Mouse (Mus musculus): ENCODE data around the gene Il22ra2. TPM values are rescaled to one million over a fixed set of nuclear protein-coding genes. Genes with fewer than 3 reads are reported as not detected.

Gene Il22ra2
- polyA plus RNA-seq (2017; shearing (Covaris generic)): not detected

GRCm38 (mm10) chr10:19621408-19622048 is at the start of gene Il22ra2:
Gene Il22ra2 (plus strand): TSS chr10:19621998.
- no peak for ATAC-seq

- peak; percentile 44 for ATAC-seq
These were observed 44.2 kb upstream of the Il22ra2 start for GRCm38 (mm10) chr10:19577571-19577970.

GRCm38 (mm10) chr10:19578001-19578400 is 43.8 kb upstream of the Il22ra2 start:
- ATAC-seq: peak; percentile 73

GRCm38 (mm10) chr10:19578409-19578986 is 43.3 kb upstream of the Il22ra2 start:
- peak; percentile 33 for ATAC-seq

- ATAC-seq: no peak
These were observed 41.1 kb upstream of the Il22ra2 start for GRCm38 (mm10) chr10:19580660-19581059.

- ATAC-seq: peak; percentile 52
These were observed 39.8 kb upstream of the Il22ra2 start for GRCm38 (mm10) chr10:19581844-19582582.

GRCm38 (mm10) chr10:19582806-19583430 is 38.9 kb upstream of the Il22ra2 start:
- no peak for ATAC-seq

GRCm38 (mm10) chr10:19584064-19584463 is 37.7 kb upstream of the Il22ra2 start:
- ATAC-seq: peak; percentile 54

- ATAC-seq: no peak
These were observed 37.0 kb upstream of the Il22ra2 start for GRCm38 (mm10) chr10:19584846-19585245.

- no peak for ATAC-seq
These were observed 35.9 kb upstream of the Il22ra2 start for GRCm38 (mm10) chr10:19585860-19586259.

GRCm38 (mm10) chr10:19587281-19587680 is 34.5 kb upstream of the Il22ra2 start:
- ATAC-seq: no peak

- no peak for ATAC-seq
These were observed 32.2 kb upstream of the Il22ra2 start for GRCm38 (mm10) chr10:19589626-19590025.

- ATAC-seq: no peak
These were observed 30.5 kb upstream of the Il22ra2 start for GRCm38 (mm10) chr10:19591286-19591640.

GRCm38 (mm10) chr10:19591641-19592441 is 30.0 kb upstream of the Il22ra2 start, which contains the start of gene Ifngr1:
Gene Ifngr1 (plus strand): TSS chr10:19591949.
- ATAC-seq: peak; percentile 89

GRCm38 (mm10) chr10:19592556-19592955 is 29.2 kb upstream of the Il22ra2 start:
- ATAC-seq: no peak

- no peak for ATAC-seq
These were observed 28.5 kb upstream of the Il22ra2 start for GRCm38 (mm10) chr10:19593296-19593695.

GRCm38 (mm10) chr10:19594201-19594905 is 27.4 kb upstream of the Il22ra2 start:
- ATAC-seq: no peak

- ATAC-seq: no peak
These were observed 24.9 kb upstream of the Il22ra2 start for GRCm38 (mm10) chr10:19596866-19597265.

- peak; percentile 84 for ATAC-seq
These were observed 23.7 kb upstream of the Il22ra2 start for GRCm38 (mm10) chr10:19598091-19598490.

- ATAC-seq: no peak
These were observed 22.3 kb upstream of the Il22ra2 start for GRCm38 (mm10) chr10:19599331-19600092.

- ATAC-seq: no peak
These were observed 21.7 kb upstream of the Il22ra2 start for GRCm38 (mm10) chr10:19600093-19600420.

Measured in CD4-positive, CD25-positive, alpha-beta regulatory T cell, adult 4 months (primary cell).